Mouse (Mus musculus) embryonic facial prominence, embryonic 12.5 days (tissue): ENCODE data around the gene Gm17606. TPM values are rescaled to one million over a fixed set of nuclear protein-coding genes. Genes with fewer than 3 reads are reported as not detected.

Experiments used
- ATAC-seq: fragments of 200-750 bp; cut with Nextera tagmentation; 2 replicates; pipeline ENCODE4 v1.8.0; 2017; ENCODE audit not compliant: insufficient number of reproducible peaks, insufficient read depth, low FRiP score, low TSS enrichment
- H3K27ac ChIP-seq: fragments of 300-500 bp; sonication (generic); 2 replicates; pipeline ENCODE4 v1.5.1; 2016; ENCODE audit warnings: mild to moderate bottlenecking
- H3K27me3 ChIP-seq: fragments of 300-500 bp; sonication (generic); 2 replicates; pipeline ENCODE4 v1.6.1; 2016; ENCODE audit warnings: mild to moderate bottlenecking, moderate library complexity
- H3K36me3 ChIP-seq: fragments of 300-500 bp; sonication (generic); 2 replicates; pipeline ENCODE4 v1.6.1; 2016; ENCODE audit warnings: mild to moderate bottlenecking
- H3K4me1 ChIP-seq: fragments of 300-500 bp; sonication (generic); 2 replicates; pipeline ENCODE4 v1.6.1; 2016
- H3K4me2 ChIP-seq: fragments of 300-500 bp; sonication (generic); replicated peaks from 2 replicates; pipeline ENCODE4 v1.6.1; 2016; ENCODE audit warnings: mild to moderate bottlenecking, moderate library complexity
- H3K4me3 ChIP-seq: fragments of 300-500 bp; sonication (generic); 2 replicates; pipeline ENCODE4 v1.5.1; 2016; ENCODE audit warnings: mild to moderate bottlenecking
- H3K9ac ChIP-seq: fragments of 300-500 bp; sonication (generic); 2 replicates; pipeline ENCODE4 v1.6.1; 2016; ENCODE audit warnings: mild to moderate bottlenecking, moderate library complexity
- H3K9me3 ChIP-seq: fragments of 300-500 bp; sonication (generic); 2 replicates; pipeline ENCODE4 v1.6.1; 2016; ENCODE audit warnings: mild to moderate bottlenecking, moderate library complexity
- WGBS: fragments of 180-500 bp; shearing (Covaris S2); methylation state at CpG from one replicate; pipeline ENCODE4 v1.1.7; 2016; 5-methylcytosine and 5-hydroxymethylcytosine counted together
- polyA plus RNA-seq: library from polyadenylated mRNA; unstranded; fragments of >200 nt; fragmentation: Nextera tagmentation; extraction: Ambion mirVana; gene quantifications from 2 replicates; pipeline ENCODE4 v1.2.1, GENCODE M21; 2016

Gene Gm17606
- polyA plus RNA-seq, 1 experiment from 2014 or later, result 1.1 TPM

GRCm38 (mm10) chr14:54628103-54628502 lies 12.6 kb upstream of the Gm17606 start:
- no peaks in the 10 kb centered on the region for H3K9me3 ChIP-seq
- ATAC-seq, result no peak
- H3K9ac ChIP-seq, result no peak overlapping the region
- WGBS, result 71% methylated on average over 5 of the region's 5 CpGs
- no peak overlapping the region for H3K27ac ChIP-seq
- H3K36me3 ChIP-seq, result peaks cover 31% of the 10 kb centered on the region
- H3K4me1 ChIP-seq, result no peaks in the 10 kb centered on the region
- H3K4me2 ChIP-seq, result no peak overlapping the region
- H3K27me3 ChIP-seq, result 0 out of 2 replicates have a peak, but pooled peaks cover 5% of the 10 kb centered on the region
- H3K4me3 ChIP-seq, result no peak overlapping the region

DNA sequence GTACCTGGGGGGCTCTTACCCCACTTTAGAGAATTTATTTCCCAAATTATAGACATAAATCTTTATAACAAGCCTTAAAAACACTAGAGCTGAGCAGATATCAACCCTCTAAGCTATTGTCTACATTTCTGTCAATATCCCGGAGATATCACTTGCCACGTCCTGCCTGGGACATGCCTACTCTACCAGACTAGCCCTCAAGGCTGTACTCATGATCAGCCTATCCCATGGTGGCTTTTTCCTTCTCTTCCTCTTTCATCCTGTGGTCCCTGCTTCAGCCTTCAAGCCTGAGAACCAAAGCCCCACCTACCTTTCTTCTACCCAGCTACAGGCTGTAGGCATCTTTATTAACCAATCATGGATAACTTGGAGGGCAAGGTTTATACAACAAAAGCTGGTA lies 11.0 kb upstream of the Gm17606 start:
- Histone ChIP-seq H3K4me3 (no peak overlapping the region), H3K4me2 (no peak overlapping the region), H3K36me3 (peaks cover 45% of the 10 kb centered on the region), H3K4me1 (no peaks in the 10 kb centered on the region), H3K27ac (no peak overlapping the region), H3K27me3 (0 out of 2 replicates have a peak, but pooled peaks cover 5% of the 10 kb centered on the region), H3K9ac (no peak overlapping the region), H3K9me3 (no peaks in the 10 kb centered on the region)
- ATAC-seq, result no peak
- 93% methylated on average over 2 of the region's 2 CpGs for WGBS

GRCm38 (mm10) chr14:54630583-54631239 lies 10.0 kb upstream of the Gm17606 start:
- Histone ChIP-seq H3K4me2 (no peak overlapping the region), H3K36me3 (peaks cover 46% of the 10 kb centered on the region), H3K27ac (0 out of 2 replicates have a peak overlapping the region, but pooled peaks have one; percentile 4), H3K9ac (no peak overlapping the region), H3K27me3 (0 out of 2 replicates have a peak, but pooled peaks cover 2% of the 10 kb centered on the region), H3K9me3 (no peaks in the 10 kb centered on the region), H3K4me3 (no peak overlapping the region), H3K4me1 (no peaks in the 10 kb centered on the region)
- ATAC-seq, result no peak
- 74% methylated on average over 11 of the region's 11 CpGs for WGBS

DNA sequence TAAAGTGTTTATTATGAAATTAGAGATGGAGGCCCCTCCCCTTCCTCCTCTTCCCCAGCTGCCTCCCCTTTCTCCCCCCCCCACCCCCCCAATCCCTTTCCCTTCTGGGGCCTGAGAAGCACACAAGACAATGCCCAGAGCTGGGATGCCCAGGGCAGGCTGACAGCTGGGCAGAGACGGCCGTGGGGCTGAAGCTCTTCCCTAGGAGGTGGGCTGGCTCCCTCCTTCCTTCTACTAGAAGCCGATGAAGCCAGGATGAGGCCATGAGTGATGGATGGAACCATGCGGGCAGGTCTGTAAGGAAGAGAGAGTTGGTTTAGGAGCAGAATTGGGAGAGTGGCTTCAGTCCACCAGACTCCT lies 9.5 kb upstream of the Gm17606 start:
- Histone ChIP-seq H3K36me3 (peaks cover 51% of the 10 kb centered on the region), H3K9ac (no peak overlapping the region), H3K4me1 (no peaks in the 10 kb centered on the region), H3K27me3 (no peaks in the 10 kb centered on the region), H3K4me2 (no peak overlapping the region), H3K4me3 (no peak overlapping the region), H3K27ac (0 out of 2 replicates have a peak overlapping the region, but pooled peaks have one; percentile 4), H3K9me3 (no peaks in the 10 kb centered on the region)
- 63% methylated on average over 4 of the region's 4 CpGs for WGBS
- ATAC-seq, result no peak

GRCm38 (mm10) chr14:54632252-54632651 lies 8.5 kb upstream of the Gm17606 start:
- 95% methylated on average over 37 of the region's 37 CpGs for WGBS
- no peak for ATAC-seq
- H3K4me2 ChIP-seq, result no peak overlapping the region

DNA sequence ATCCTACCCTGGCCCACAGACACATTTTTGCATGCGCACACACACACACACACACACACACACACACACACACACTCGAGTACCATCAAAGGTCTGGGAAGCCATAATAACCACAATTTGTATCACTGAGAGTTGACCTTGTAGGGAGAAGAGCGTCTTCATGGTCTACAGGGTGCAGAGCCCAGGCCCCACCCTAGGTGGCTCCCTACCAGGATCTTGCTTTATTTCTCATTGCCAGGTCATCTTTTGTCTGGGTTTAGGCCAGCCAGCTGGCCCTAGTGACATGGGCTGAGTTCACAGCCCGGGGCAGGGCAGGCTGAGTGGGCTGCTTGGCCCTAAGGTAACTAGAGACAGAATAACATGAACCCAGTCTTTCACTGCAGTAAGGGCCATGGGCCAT lies 6.6 kb upstream of the Gm17606 start:
- ATAC-seq, result no peak
- no peak overlapping the region for H3K27ac ChIP-seq

More at GRCm38 (mm10) chr14:54632252-54632651, 8.5 kb upstream of the Gm17606 start:
- Histone ChIP-seq H3K4me3 (no peak overlapping the region), H3K27me3 (no peaks in the 10 kb centered on the region), H3K36me3 (peaks cover 61% of the 10 kb centered on the region), H3K9me3 (no peaks in the 10 kb centered on the region), H3K27ac (0 out of 2 replicates have a peak overlapping the region, but pooled peaks have one; percentile 4), H3K4me1 (no peaks in the 10 kb centered on the region), H3K9ac (0 out of 2 replicates have a peak overlapping the region, but pooled peaks have one; percentile 15)

DNA sequence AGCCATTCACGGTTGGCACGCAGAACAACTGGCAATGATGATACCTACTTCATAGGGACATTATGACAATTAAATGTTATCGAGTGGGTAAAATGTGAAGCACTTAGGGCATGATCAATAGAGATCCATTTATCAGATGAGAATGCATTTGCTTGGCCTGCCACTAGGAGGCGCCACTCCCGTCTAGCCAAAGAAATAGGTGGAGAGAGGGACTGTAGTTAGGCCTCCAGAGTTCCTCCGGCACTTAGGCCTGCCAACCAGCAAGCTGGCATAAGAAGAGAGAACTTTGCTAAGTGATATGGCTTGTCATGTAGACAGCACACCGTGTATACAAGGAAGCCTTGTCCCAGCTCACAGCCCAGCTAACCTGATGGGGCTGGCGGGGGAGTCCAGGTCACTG lies 3.8 kb upstream of the Gm17606 start:
- Histone ChIP-seq H3K9ac (no peak overlapping the region), H3K4me3 (no peak overlapping the region), H3K4me1 (peaks cover 24% of the 10 kb centered on the region), H3K4me2 (no peak overlapping the region), H3K27me3 (no peaks in the 10 kb centered on the region), H3K9me3 (no peaks in the 10 kb centered on the region), H3K27ac (no peak overlapping the region), H3K36me3 (peaks cover 55% of the 10 kb centered on the region)
- WGBS, result 48% methylated on average over 8 of the region's 8 CpGs
- no peak for ATAC-seq

More for the DNA sequence above, 6.6 kb upstream of the Gm17606 start:
- peaks cover 4% of the 10 kb centered on the region; the same call in 1 of the 2 replicates for H3K4me1 ChIP-seq
- H3K4me3 ChIP-seq, result no peak overlapping the region
- H3K9ac ChIP-seq, result no peak overlapping the region
- H3K9me3 ChIP-seq, result no peaks in the 10 kb centered on the region
- WGBS, result 87% methylated on average over 4 of the region's 4 CpGs
- peaks cover 75% of the 10 kb centered on the region for H3K36me3 ChIP-seq
- H3K4me2 ChIP-seq, result no peak overlapping the region
- H3K27me3 ChIP-seq, result no peaks in the 10 kb centered on the region

DNA sequence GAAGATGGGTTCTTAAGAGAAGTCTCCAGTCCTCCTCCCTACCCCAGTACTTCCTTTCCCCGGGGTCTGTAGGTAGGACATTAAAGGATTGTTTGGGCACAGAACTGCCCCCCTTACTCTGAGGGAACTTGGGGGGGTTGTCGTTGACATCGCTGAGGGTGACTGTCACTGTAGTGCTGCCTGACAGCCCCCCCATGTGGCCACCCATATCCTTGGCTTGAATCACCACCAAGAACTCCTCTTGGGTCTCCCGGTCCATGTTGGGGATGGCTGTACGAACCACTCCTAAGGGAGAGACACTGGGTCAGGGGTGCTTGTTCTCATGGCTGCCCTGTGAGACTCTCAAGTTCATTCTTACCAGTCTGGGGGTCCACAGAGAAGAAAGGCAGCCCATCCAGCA lies 2.5 kb upstream of the Gm17606 start:
- H3K27ac ChIP-seq, result no peak overlapping the region
- no peak overlapping the region for H3K4me2 ChIP-seq
- H3K4me3 ChIP-seq, result no peak overlapping the region
- H3K36me3 ChIP-seq, result peaks cover 54% of the 10 kb centered on the region
- H3K9ac ChIP-seq, result no peak overlapping the region; the same call in 1 of the 2 replicates
- ATAC-seq, result no peak
- H3K4me1 ChIP-seq, result peaks cover 24% of the 10 kb centered on the region
- no peaks in the 10 kb centered on the region for H3K27me3 ChIP-seq
- 78% methylated on average over 5 of the region's 5 CpGs for WGBS
- H3K9me3 ChIP-seq, result no peaks in the 10 kb centered on the region

- Histone ChIP-seq H3K36me3 (peaks cover 61% of the 10 kb centered on the region), H3K4me1 (peaks cover 24% of the 10 kb centered on the region), H3K27ac (no peak overlapping the region), H3K4me3 (peak overlapping the region; percentile 59), H3K4me2 (peak overlapping the region; percentile 90), H3K9ac (peak overlapping the region; percentile 83), H3K27me3 (no peaks in the 10 kb centered on the region), H3K9me3 (no peaks in the 10 kb centered on the region)
- ATAC-seq, result no peak
- WGBS, result 9% methylated on average over 4 of the region's 4 CpGs
These were observed 631 bp upstream of the Gm17606 start for GRCm38 (mm10) chr14:54640121-54640520.

GRCm38 (mm10) chr14:54641305-54641969 lies 685 bp downstream of the Gm17606 start, which contains the start of gene Cdh24:
Gene Cdh24 (minus strand): TSS chr14:54641364.
- Histone ChIP-seq H3K9me3 (no peaks in the 10 kb centered on the region), H3K36me3 (peaks cover 65% of the 10 kb centered on the region), H3K4me2 (peak within 1 kb of the TSS; percentile 90), H3K27ac (peak within 1 kb of the TSS; percentile 88), H3K4me3 (peak within 1 kb of the TSS; percentile 59), H3K27me3 (no peaks in the 10 kb centered on the region), H3K4me1 (peaks cover 24% of the 10 kb centered on the region), H3K9ac (peak within 1 kb of the TSS; percentile 83)
- WGBS, result under 1% methylated on average over 47 of the region's 52 CpGs
- ATAC-seq, result peak; percentile 91

DNA sequence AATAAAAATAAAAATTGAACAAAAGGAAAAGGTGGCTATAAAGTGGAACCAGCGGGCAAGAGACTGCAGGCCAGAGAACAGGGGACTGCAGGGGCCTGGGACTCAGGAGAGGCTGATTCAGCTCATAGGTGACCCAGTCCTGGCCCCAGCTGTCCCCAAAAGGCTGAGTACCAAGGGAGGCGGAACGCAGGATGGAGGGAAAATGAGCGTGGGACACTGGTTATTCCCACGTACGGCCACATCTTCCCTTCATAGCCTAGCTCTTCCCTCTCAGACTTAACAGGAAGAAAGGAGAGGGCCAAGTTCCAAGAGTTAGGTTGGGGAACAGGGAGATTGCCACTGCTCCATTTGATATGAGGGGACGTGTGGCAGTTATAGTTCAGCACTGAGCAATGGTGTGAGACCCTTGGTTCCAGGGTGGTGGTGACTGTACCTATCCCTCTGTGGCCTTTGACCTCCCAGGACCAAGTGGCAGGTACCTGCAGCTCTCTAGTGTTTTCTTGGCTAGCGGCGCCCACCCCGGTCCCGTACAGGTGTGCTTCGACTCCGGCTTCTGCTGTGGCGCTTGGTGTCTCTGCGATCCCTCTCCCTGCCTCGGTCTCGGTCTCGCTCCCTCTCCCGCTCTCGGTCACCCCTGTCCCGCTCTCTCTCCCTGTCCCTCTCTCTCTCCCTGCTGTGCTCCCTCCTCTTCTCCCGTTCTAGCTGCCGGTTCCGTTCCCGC lies 1.6 kb downstream of the Gm17606 start:
- Histone ChIP-seq H3K27me3 (no peaks in the 10 kb centered on the region), H3K27ac (no peak overlapping the region), H3K4me3 (no peak overlapping the region), H3K4me1 (peaks cover 24% of the 10 kb centered on the region), H3K36me3 (peaks cover 66% of the 10 kb centered on the region), H3K4me2 (no peak overlapping the region), H3K9ac (no peak overlapping the region; the same call in 1 of the 2 replicates), H3K9me3 (no peaks in the 10 kb centered on the region)
- no peak for ATAC-seq
- 79% methylated on average over 25 of the region's 25 CpGs for WGBS
